Mouse (Mus musculus): ENCODE measurements around the gene Ednra. TPM values are rescaled to one million over a fixed set of nuclear protein-coding genes. Genes with fewer than 3 reads are reported as not detected.

Ednra gene
- total and polyA plus RNA-seq, 3 experiments, result 25.6 to 41.7 (median 41.3) TPM

DNA sequence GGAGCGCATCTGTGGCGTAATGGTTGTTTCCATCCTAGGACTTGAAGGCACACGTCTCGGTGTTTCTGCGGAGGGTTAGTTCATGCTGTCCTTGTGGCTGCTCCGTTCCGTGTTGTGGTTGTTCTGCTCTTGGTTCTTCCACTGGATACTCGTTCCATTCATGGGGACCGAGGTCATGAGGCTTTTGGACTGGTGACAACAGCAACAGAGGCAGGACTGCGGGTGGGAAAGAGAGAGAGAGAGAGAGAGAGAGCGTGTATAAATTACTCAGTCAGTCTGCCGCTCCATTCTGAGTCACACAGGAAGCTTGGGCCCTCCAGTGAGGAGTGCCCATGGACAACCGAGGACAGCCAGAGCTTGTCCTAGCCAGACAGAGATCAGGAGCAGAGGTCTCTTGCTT lies 59.4 kb downstream of the Ednra start:
- no peak overlapping the region for H3K4me3 ChIP-seq
- no peak for TF ChIP-seq CTCF (IDR thresholded peaks at IDR 0.05)
- TF ChIP-seq EP300 (IDR thresholded peaks at IDR 0.05; ENCODE audit: insufficient read depth, low read depth, low read length), result no peak
- no peak for TF ChIP-seq POLR2A (IDR thresholded peaks at IDR 0.05; ENCODE audit: insufficient read depth, low read depth, low read length)
- no peak overlapping the region for H3K9ac ChIP-seq (ENCODE audit: low read depth, low read length)
- H3K36me3 ChIP-seq (ENCODE audit: control insufficient read depth, insufficient read depth, low read length), result no peaks in the 10 kb centered on the region
- no peak overlapping the region for H3K27ac ChIP-seq
- WGBS, result 78% methylated on average over 13 of the region's 13 CpGs
- peak in 1 of 2 experiments; percentile 24 for DNase-seq
- H3K4me1 ChIP-seq (ENCODE audit: control insufficient read depth, insufficient read depth, low read length), result peaks cover 3% of the 10 kb centered on the region
- intact Hi-C loops (cut with DNase I), result no loop called here
- H3K27me3 ChIP-seq (ENCODE audit: control insufficient read depth, insufficient read depth, low read length), result no peaks in the 10 kb centered on the region
- no peaks in the 10 kb centered on the region for H3K79me2 ChIP-seq (replicated peaks; ENCODE audit: control insufficient read depth, insufficient read depth, low read length)

DNA sequence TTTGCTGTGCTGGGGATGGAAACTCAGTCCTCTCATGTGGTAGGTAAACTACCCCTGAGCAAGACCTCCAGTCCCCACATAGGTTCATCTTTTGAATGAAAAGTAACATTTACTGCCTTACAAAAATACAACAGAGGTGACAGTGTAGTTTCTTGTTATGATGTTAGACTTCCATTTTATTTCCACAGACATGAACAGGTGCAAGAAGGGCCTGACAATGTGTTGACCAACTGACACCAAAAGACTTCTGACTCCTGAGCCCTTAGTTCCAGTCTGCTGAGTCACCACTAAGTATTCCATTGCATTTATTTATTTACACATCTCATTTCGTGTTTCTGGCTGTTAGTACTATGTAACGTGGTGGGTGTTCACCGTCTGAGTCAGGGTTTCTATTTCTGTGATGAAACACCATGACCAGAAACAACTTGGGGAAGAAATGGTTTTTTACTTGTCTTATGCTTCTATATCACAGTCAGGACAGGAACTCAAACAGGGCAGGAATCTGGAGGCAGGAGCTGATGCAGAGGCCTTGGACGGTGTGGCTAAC lies 64.7 kb downstream of the Ednra start:
- Histone ChIP-seq H3K4me3 (no peak overlapping the region), H3K36me3 (ENCODE audit: control insufficient read depth, insufficient read depth, low read length) (no peaks in the 10 kb centered on the region), H3K9ac (ENCODE audit: low read depth, low read length) (no peak overlapping the region), H3K27me3 (ENCODE audit: control insufficient read depth, insufficient read depth, low read length) (no peaks in the 10 kb centered on the region), H3K4me1 (ENCODE audit: control insufficient read depth, insufficient read depth, low read length) (no peaks in the 10 kb centered on the region), H3K79me2 (replicated peaks; ENCODE audit: control insufficient read depth, insufficient read depth, low read length) (no peaks in the 10 kb centered on the region), H3K27ac (no peak overlapping the region)
- 56% methylated on average over 4 of the region's 4 CpGs for WGBS
- intact Hi-C loops (cut with DNase I), result loop anchor here (10.0 kb wide), 1 partner anchor 155 kb away; no protein-coding TSS in a partner anchor
- no peak for TF ChIP-seq CTCF (IDR thresholded peaks at IDR 0.05)
- no peak for TF ChIP-seq EP300 (IDR thresholded peaks at IDR 0.05; ENCODE audit: insufficient read depth, low read depth, low read length)
- no peak for TF ChIP-seq POLR2A (IDR thresholded peaks at IDR 0.05; ENCODE audit: insufficient read depth, low read depth, low read length)
- no peak for DNase-seq

DNA sequence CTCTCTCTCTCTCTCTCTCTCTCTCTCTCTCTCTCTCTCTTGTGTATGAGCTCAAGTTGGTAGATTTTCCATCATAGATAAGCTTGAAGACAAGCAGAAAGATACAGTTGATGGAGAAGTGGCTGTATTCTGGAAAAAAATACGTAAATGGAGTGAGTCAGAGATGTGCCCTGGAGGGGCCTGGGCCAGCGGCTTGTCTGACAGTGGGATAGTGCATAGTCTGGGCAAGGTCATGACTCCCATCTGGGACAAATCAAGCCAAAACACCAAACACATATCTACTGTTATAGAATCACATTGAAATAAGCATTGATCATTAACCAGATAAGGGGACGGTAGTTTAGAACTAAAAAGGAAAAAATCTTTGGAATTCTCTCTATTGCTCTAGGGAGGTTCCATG lies 65.9 kb downstream of the Ednra start:
- no peaks in the 10 kb centered on the region for H3K36me3 ChIP-seq (ENCODE audit: control insufficient read depth, insufficient read depth, low read length)
- no peak for TF ChIP-seq EP300 (IDR thresholded peaks at IDR 0.05; ENCODE audit: insufficient read depth, low read depth, low read length)
- TF ChIP-seq CTCF (IDR thresholded peaks at IDR 0.05), result no peak
- no peak for TF ChIP-seq POLR2A (IDR thresholded peaks at IDR 0.05; ENCODE audit: insufficient read depth, low read depth, low read length)
- WGBS, result 72% methylated on average over 3 of the region's 3 CpGs
- H3K9ac ChIP-seq (ENCODE audit: low read depth, low read length), result no peak overlapping the region
- no peak overlapping the region for H3K4me3 ChIP-seq
- no peaks in the 10 kb centered on the region for H3K4me1 ChIP-seq (ENCODE audit: control insufficient read depth, insufficient read depth, low read length)
- intact Hi-C loops (cut with DNase I), result loop anchor here (10.0 kb wide), 1 partner anchor 156 kb away; no protein-coding TSS in a partner anchor
- H3K27ac ChIP-seq, result no peak overlapping the region
- no peaks in the 10 kb centered on the region for H3K79me2 ChIP-seq (replicated peaks; ENCODE audit: control insufficient read depth, insufficient read depth, low read length)
- DNase-seq, result no peak
- no peaks in the 10 kb centered on the region for H3K27me3 ChIP-seq (ENCODE audit: control insufficient read depth, insufficient read depth, low read length)

DNA sequence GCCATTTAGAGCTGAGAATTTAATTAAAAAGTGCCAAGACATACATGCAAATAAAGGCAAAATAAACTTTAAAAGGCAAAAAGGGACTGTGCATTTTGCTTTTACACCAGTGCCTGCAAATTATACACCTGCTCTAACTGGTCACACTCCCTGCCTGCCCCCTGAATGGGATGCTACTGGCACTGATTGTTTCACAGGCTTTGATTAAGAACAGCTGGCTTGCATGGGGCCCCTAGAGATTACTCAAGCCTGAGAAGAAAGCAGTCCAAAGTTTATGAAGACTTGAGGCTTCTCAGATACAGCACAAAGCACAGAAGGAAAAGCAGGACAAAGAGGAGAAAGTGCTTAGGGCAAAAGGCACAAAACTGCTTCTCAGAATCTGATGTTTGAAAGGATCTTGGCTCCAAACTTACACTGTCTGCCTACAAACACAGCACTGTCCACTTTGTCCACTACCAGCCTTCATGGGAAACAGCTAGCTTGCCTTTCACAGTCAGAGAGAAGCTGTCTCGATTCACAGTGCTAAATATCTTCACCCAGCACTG lies 73.5 kb downstream of the Ednra start:
- Histone ChIP-seq H3K36me3 (ENCODE audit: control insufficient read depth, insufficient read depth, low read length) (no peaks in the 10 kb centered on the region), H3K4me3 (no peak overlapping the region), H3K27me3 (ENCODE audit: control insufficient read depth, insufficient read depth, low read length) (no peaks in the 10 kb centered on the region), H3K4me1 (ENCODE audit: control insufficient read depth, insufficient read depth, low read length) (peaks cover 1% of the 10 kb centered on the region), H3K9ac (ENCODE audit: low read depth, low read length) (no peak overlapping the region), H3K27ac (no peak overlapping the region), H3K79me2 (replicated peaks; ENCODE audit: control insufficient read depth, insufficient read depth, low read length) (no peaks in the 10 kb centered on the region)
- intact Hi-C loops (cut with DNase I), result loop anchor here (10.0 kb wide), 1 partner anchor 164 kb away; no protein-coding TSS in a partner anchor
- DNase-seq, result no peak
- WGBS, result 53% methylated on average over 1 of the region's 1 CpGs
- no peak for TF ChIP-seq EP300 (IDR thresholded peaks at IDR 0.05; ENCODE audit: insufficient read depth, low read depth, low read length)
- no peak for TF ChIP-seq CTCF (IDR thresholded peaks at IDR 0.05)
- TF ChIP-seq POLR2A (IDR thresholded peaks at IDR 0.05; ENCODE audit: insufficient read depth, low read depth, low read length), result no peak

DNA sequence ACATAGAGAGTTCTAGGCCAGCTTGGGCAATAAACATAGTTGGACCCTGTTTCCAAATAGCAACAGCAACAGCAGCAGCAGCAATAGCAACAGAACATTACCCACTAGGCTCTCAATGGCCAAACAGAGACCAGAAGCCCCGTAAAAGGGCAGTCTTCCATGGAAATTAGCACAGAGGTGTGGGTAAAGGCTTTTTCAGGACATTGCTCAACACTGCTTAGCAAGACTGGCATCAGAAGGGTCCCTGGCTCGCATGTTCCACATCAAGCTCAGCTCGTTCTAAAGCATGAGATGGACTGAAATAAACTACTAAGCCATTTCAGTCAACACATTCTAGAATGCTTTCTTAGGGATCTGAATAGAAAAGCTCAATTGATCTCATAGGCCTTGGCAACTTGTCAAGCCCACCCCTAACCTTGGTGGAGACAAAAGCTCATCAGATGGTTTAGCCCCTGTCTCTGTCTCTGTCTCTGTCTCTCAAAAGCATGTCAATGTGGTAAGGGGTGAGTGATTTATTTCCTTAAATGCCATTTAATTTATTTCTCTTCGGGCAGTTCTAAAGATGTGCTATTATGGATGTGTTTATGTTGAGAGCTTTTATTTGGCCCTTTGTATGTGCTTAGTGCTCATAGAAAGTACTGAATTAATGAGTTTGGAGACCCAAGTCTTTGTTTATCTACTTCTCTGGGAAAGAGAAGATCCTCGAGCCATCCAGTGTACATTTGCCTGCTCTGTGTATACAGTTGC lies 84.0 kb downstream of the Ednra start:
- H3K27me3 ChIP-seq (ENCODE audit: control insufficient read depth, insufficient read depth, low read length), result no peaks in the 10 kb centered on the region
- no peak overlapping the region for H3K4me3 ChIP-seq
- no peaks in the 10 kb centered on the region for H3K36me3 ChIP-seq (ENCODE audit: control insufficient read depth, insufficient read depth, low read length)
- no peak for DNase-seq
- H3K79me2 ChIP-seq (replicated peaks; ENCODE audit: control insufficient read depth, insufficient read depth, low read length), result no peaks in the 10 kb centered on the region
- H3K4me1 ChIP-seq (ENCODE audit: control insufficient read depth, insufficient read depth, low read length), result no peaks in the 10 kb centered on the region
- H3K27ac ChIP-seq, result no peak overlapping the region
- TF ChIP-seq POLR2A (IDR thresholded peaks at IDR 0.05; ENCODE audit: insufficient read depth, low read depth, low read length) (no peak), EP300 (IDR thresholded peaks at IDR 0.05; ENCODE audit: insufficient read depth, low read depth, low read length) (no peak), CTCF (IDR thresholded peaks at IDR 0.05) (no peak)
- H3K9ac ChIP-seq (ENCODE audit: low read depth, low read length), result no peak overlapping the region
- WGBS, result 81% methylated on average over 5 of the region's 5 CpGs
- intact Hi-C loops (cut with DNase I), result no loop called here

DNA sequence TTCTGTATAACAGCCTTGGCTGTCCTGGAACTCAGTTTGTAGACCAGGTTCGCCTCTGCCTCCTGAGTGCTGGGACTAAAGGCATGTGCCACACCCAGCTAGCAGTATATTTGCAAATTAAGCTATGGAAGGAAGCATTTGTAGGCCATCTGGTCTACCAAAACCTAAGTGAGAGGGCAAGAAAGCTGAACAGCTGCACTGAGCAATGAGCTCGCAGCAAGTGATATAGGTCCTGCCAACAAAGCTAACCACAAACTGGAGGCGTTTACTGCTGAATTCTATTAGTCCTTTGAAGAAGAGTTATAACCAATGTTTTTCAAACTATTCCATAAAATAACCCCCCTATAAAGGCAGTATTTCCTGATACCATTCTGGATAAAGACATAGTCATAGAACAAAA lies 86.7 kb downstream of the Ednra start:
- WGBS, result 90% methylated on average over 3 of the region's 3 CpGs
- H3K4me1 ChIP-seq (ENCODE audit: control insufficient read depth, insufficient read depth, low read length), result no peaks in the 10 kb centered on the region
- H3K9ac ChIP-seq (ENCODE audit: low read depth, low read length), result no peak overlapping the region

More for the DNA sequence above, 86.7 kb downstream of the Ednra start:
- intact Hi-C loops (cut with DNase I), result loop anchor here (10.0 kb wide), 1 partner anchor 307 kb away; no protein-coding TSS in a partner anchor
- TF ChIP-seq CTCF (IDR thresholded peaks at IDR 0.05) (no peak), EP300 (IDR thresholded peaks at IDR 0.05; ENCODE audit: insufficient read depth, low read depth, low read length) (no peak)
- Histone ChIP-seq H3K79me2 (replicated peaks; ENCODE audit: control insufficient read depth, insufficient read depth, low read length) (no peaks in the 10 kb centered on the region), H3K27me3 (ENCODE audit: control insufficient read depth, insufficient read depth, low read length) (no peaks in the 10 kb centered on the region), H3K4me3 (no peak overlapping the region), H3K36me3 (ENCODE audit: control insufficient read depth, insufficient read depth, low read length) (no peaks in the 10 kb centered on the region), H3K27ac (no peak overlapping the region)
- DNase-seq, result no peak

Data from heart, adult 2 months (tissue).